In genomic region chr1:134243948-134244914, GRCm38 (mm10) we compare ENCODE assay signal across 9 mouse cellular contexts. TPM values are rescaled to one million over a fixed set of nuclear protein-coding genes. Genes with fewer than 3 reads are reported as not detected.
DNase-seq lines count a peak whose midpoint lies in the region; ATAC-seq and TF ChIP-seq lines count a peak whose summit lies in the region.
"Had no signal": no experiment of that assay in that cellular context is flagged by ENCODE, and none has a peak within 500 bp of the region (broad histone marks: within the 10 kb centered on the region; RNA-seq: fewer than 3 reads in every experiment).

No protein-coding gene starts in this region.

- no peak overlapping the region for H3K9ac ChIP-seq in MEL (ENCODE audit: control insufficient read depth, low read depth, low read length, poor library complexity, severe bottlenecking)
- peak overlapping the region; percentile 33; the same call in 1 of the 2 replicates for H3K9ac ChIP-seq in lung, embryonic 16.5 days (ENCODE audit: low read length)

- peak; percentile 77 for DNase-seq in MEL (ENCODE audit: low read depth, low spot score)
- peak; percentile 95 for DNase-seq in cerebellum, adult 8-10 months
- DNase-seq in hindbrain, embryonic 10.5 days (ENCODE audit: low spot score), result peak; percentile 89
- peak; percentile 93 for DNase-seq in layer of hippocampus, adult 9-11 months
- peak; percentile 73 for DNase-seq in ovary, postnatal 10 days (ENCODE audit: low spot score)
- peak; percentile 55 to 82 for DNase-seq in thymus, postnatal 10 days (ENCODE audit: low spot score in 2 of 2)

- WGBS in hindbrain, embryonic 10.5 days, result 24% methylated on average over 35 of the region's 35 CpGs
- WGBS in lung, embryonic 16.5 days, result 20% methylated on average over 35 of the region's 35 CpGs

- no peaks in the 10 kb centered on the region for H3K36me3 ChIP-seq in MEL (ENCODE audit: control insufficient read depth in 1 of 2, insufficient read depth in 2 of 2, low read length in 2 of 2)
- no peaks in the 10 kb centered on the region for H3K36me3 ChIP-seq in hindbrain, embryonic 10.5 days
- H3K36me3 ChIP-seq in lung, embryonic 16.5 days (ENCODE audit: control insufficient read depth, insufficient read depth, low read length), result no peaks in the 10 kb centered on the region

- no peak for TF ChIP-seq EP300 in MEL (IDR thresholded peaks at IDR 0.05; ENCODE audit: low read depth in 1 of 2, low read length in 2 of 2)

- peak overlapping the region; percentile 47 for H3K4me2 ChIP-seq in lung, embryonic 16.5 days (ENCODE audit: low read depth, low read length)

- H3K4me3 ChIP-seq in MEL (ENCODE audit: control insufficient read depth in 1 of 2, insufficient read depth in 1 of 2, low read depth in 2 of 2, low read length in 2 of 2), result no peak overlapping the region
- H3K4me3 ChIP-seq in hindbrain, embryonic 10.5 days, result peak overlapping the region; percentile 30
- 0 out of 2 replicates have a peak overlapping the region, but pooled peaks have one; percentile 15 for H3K4me3 ChIP-seq in lung, embryonic 16.5 days (ENCODE audit: low read length)

- no peak overlapping the region for H3K27ac ChIP-seq in MEL (ENCODE audit: control insufficient read depth, low read depth, low read length)
- H3K27ac ChIP-seq in hindbrain, embryonic 10.5 days, result peak overlapping the region; percentile 71
- H3K27ac ChIP-seq in lung, embryonic 16.5 days (ENCODE audit: low read length), result 0 out of 2 replicates have a peak overlapping the region, but pooled peaks have one; percentile 28
- H3K27ac ChIP-seq: macrophage had no signal

- H3K9me3 ChIP-seq in MEL (replicated peaks; ENCODE audit: insufficient read depth, low read length), result no peaks in the 10 kb centered on the region
- H3K9me3 ChIP-seq in hindbrain, embryonic 10.5 days, result no peaks in the 10 kb centered on the region
- H3K9me3 ChIP-seq in lung, embryonic 16.5 days (ENCODE audit: control insufficient read depth, low read length), result no peaks in the 10 kb centered on the region

- peak; percentile 94 for TF ChIP-seq RAD21 in MEL (IDR thresholded peaks at IDR 0.05; ENCODE audit: low read depth, low read length)

- ATAC-seq in frontal cortex, adult (ENCODE audit: low TSS enrichment), result peak; percentile 75
- peak; percentile 88 for ATAC-seq in lung, embryonic 16.5 days (ENCODE audit: low read depth)

- H3K79me2 ChIP-seq in MEL (ENCODE audit: control insufficient read depth, insufficient read depth, low read length, poor library complexity), result no peaks in the 10 kb centered on the region

- peak; percentile 68 to 97 (median 93) for TF ChIP-seq CTCF in MEL (IDR thresholded peaks at IDR 0.05 in 2 of 3, conservative IDR thresholded peaks at IDR 0.05 in 1 of 3; ENCODE audit: control insufficient read depth in 1 of 3, insufficient read depth in 1 of 3, low read depth in 2 of 3, low read length in 3 of 3, poor library complexity in 1 of 3, severe bottlenecking in 1 of 3)

- H3K27me3 ChIP-seq in MEL (ENCODE audit: control insufficient read depth in 1 of 2, insufficient read depth in 2 of 2, low read length in 2 of 2), result peaks cover 0 to 2% of the 10 kb centered on the region in 2 experiments; a peak in 2 of 4 replicates
- H3K27me3 ChIP-seq in hindbrain, embryonic 10.5 days (ENCODE audit: insufficient read depth, poor library complexity, severe bottlenecking), result peaks cover 37% of the 10 kb centered on the region
- no peaks in the 10 kb centered on the region for H3K27me3 ChIP-seq in lung, embryonic 16.5 days (ENCODE audit: control insufficient read depth, insufficient read depth, low read depth, low read length)

- TF ChIP-seq POLR2A in MEL (IDR thresholded peaks at IDR 0.05; ENCODE audit: control insufficient read depth in 1 of 2, insufficient read depth in 1 of 2, low read depth in 1 of 2, low read length in 2 of 2, poor library complexity in 1 of 2), result no peak

- peaks cover 0 to 3% of the 10 kb centered on the region in 2 experiments; a peak in 1 of 4 replicates for H3K4me1 ChIP-seq in MEL (ENCODE audit: control insufficient read depth in 1 of 2, insufficient read depth in 2 of 2, low read length in 2 of 2)
- peaks cover 21% of the 10 kb centered on the region for H3K4me1 ChIP-seq in hindbrain, embryonic 10.5 days (replicated peaks)
- peaks cover 4% of the 10 kb centered on the region; the same call in 1 of the 2 replicates for H3K4me1 ChIP-seq in lung, embryonic 16.5 days (replicated peaks; ENCODE audit: control insufficient read depth, insufficient read depth, low read length)

TF ChIP-seq in MEL, 35 proteins besides CTCF, POLR2A, EP300 and RAD21:
- TF ChIP-seq ETS1 (IDR thresholded peaks at IDR 0.05; ENCODE audit: low read depth, low read length) (no peak), CHD1 (IDR thresholded peaks at IDR 0.05; ENCODE audit: low read depth, low read length) (no peak), NRF1 (IDR thresholded peaks at IDR 0.05; ENCODE audit: insufficient read depth, low read depth, low read length, poor library complexity, severe bottlenecking) (no peak), ZC3H11A (IDR thresholded peaks at IDR 0.05; ENCODE audit: low read depth, low read length) (peak; percentile 86), MAFK (IDR thresholded peaks at IDR 0.05; ENCODE audit: borderline replicate concordance, low read depth, low read length) (no peak), NELFE (IDR thresholded peaks at IDR 0.05; ENCODE audit: low read depth, low read length) (no peak), ELF1 (IDR thresholded peaks at IDR 0.05; ENCODE audit: low read depth, low read length) (no peak), ZKSCAN1 (IDR thresholded peaks at IDR 0.05; ENCODE audit: low read depth, low read length) (no peak), BHLHE40 (IDR thresholded peaks at IDR 0.05; ENCODE audit: borderline replicate concordance, low read depth, low read length) (no peak), E2F4 (IDR thresholded peaks at IDR 0.05; ENCODE audit: borderline replicate concordance, low read depth, low read length) (no peak), HCFC1 (IDR thresholded peaks at IDR 0.05; ENCODE audit: low read depth, low read length) (no peak), POLR2AphosphoS5 (IDR thresholded peaks at IDR 0.05; ENCODE audit: borderline replicate concordance, low read depth, low read length) (no peak), MEF2A (IDR thresholded peaks at IDR 0.05; ENCODE audit: extremely low read depth, insufficient replicate concordance, low read depth, low read length, poor library complexity, severe bottlenecking) (no peak), KAT2A (conservative IDR thresholded peaks at IDR 0.05; ENCODE audit: low read depth, low read length) (no peak), MYB (IDR thresholded peaks at IDR 0.05; ENCODE audit: low read depth, low read length) (no peak), SMC3 (IDR thresholded peaks at IDR 0.05; ENCODE audit: low read depth, low read length) (peak; percentile 94), MXI1 (IDR thresholded peaks at IDR 0.05; ENCODE audit: low read depth, low read length) (no peak), USF1 (IDR thresholded peaks at IDR 0.05; ENCODE audit: low read depth, low read length) (0 out of 2 replicates have a peak, but pooled peaks have one; percentile 34), UBTF (IDR thresholded peaks at IDR 0.05; ENCODE audit: borderline replicate concordance, insufficient read depth, low read depth, low read length) (no peak), MAZ (IDR thresholded peaks at IDR 0.05; ENCODE audit: low read depth, low read length) (peak; percentile 60; the same call in 1 of the 2 replicates), TBP (IDR thresholded peaks at IDR 0.05; ENCODE audit: low read depth, low read length) (no peak), ZMIZ1 (IDR thresholded peaks at IDR 0.05; ENCODE audit: low read depth, low read length) (no peak), SIN3A (IDR thresholded peaks at IDR 0.05; ENCODE audit: low read length) (0 out of 2 replicates have a peak, but pooled peaks have one; percentile 21), TAL1 (IDR thresholded peaks at IDR 0.05; ENCODE audit: low read length) (no peak), CHD2 (IDR thresholded peaks at IDR 0.05; ENCODE audit: low read length) (no peak), GABPA (IDR thresholded peaks at IDR 0.05; ENCODE audit: low read depth, low read length) (no peak), RCOR1 (IDR thresholded peaks at IDR 0.05; ENCODE audit: low read depth, low read length) (no peak), USF2 (IDR thresholded peaks at IDR 0.05; ENCODE audit: borderline replicate concordance in 1 of 2, insufficient read depth in 1 of 2, low read depth in 1 of 2, low read length in 2 of 2) (no peak), JUND (IDR thresholded peaks at IDR 0.05; ENCODE audit: low read depth, low read length) (no peak), MYC (IDR thresholded peaks at IDR 0.05; ENCODE audit: low read depth, low read length) (no peak), POLR2AphosphoS2 (IDR thresholded peaks at IDR 0.05; ENCODE audit: low read length) (no peak), GATA1 (IDR thresholded peaks at IDR 0.05; ENCODE audit: low read depth, low read length) (no peak), ZNF384 (IDR thresholded peaks at IDR 0.05; ENCODE audit: low read depth, low read length) (no peak), TCF12 (IDR thresholded peaks at IDR 0.05; ENCODE audit: low read depth, low read length) (no peak), MAX (IDR thresholded peaks at IDR 0.05; ENCODE audit: low read length) (no peak)

RNA-seq across cellular contexts. Expression of gene Adora1, which starts 9.0 kb away (rescaled TPM):
- total RNA-seq in MEL (2012; rRNA removed), result 0.03 TPM in 1 of 2 replicates, not detected in the other
- polyA plus RNA-seq in MEL (2012; ENCODE audit: insufficient read depth in 1 of 2, insufficient read length in 2 of 2, low read depth in 1 of 2, low replicate concordance in 2 of 2, missing spikeins in 1 of 2), result not detected
- 0.37 and 0.46 TPM in 2 replicates for polyA plus RNA-seq in hindbrain, embryonic 10.5 days (2016; fragmentation: Nextera tagmentation; extraction: Ambion mirVana)
- polyA plus RNA-seq in lung, embryonic 16.5 days (2015; fragmentation: Nextera tagmentation; extraction: Ambion mirVana), result 8.4 and 9.0 TPM in 2 replicates
- polyA plus RNA-seq: macrophage had no signal

RNA-seq across cellular contexts. Expression of gene Myog, which starts 45.6 kb away (rescaled TPM):
- total RNA-seq in MEL (2012; rRNA removed), result not detected in 2 replicates
- not detected for polyA plus RNA-seq in MEL (2012; ENCODE audit: insufficient read depth in 1 of 2, insufficient read length in 2 of 2, low read depth in 1 of 2, low replicate concordance in 2 of 2, missing spikeins in 1 of 2)
- polyA plus RNA-seq in hindbrain, embryonic 10.5 days (2016; fragmentation: Nextera tagmentation; extraction: Ambion mirVana), result 0.14 and 0.33 TPM in 2 replicates
- 2.9 and 6.8 TPM in 2 replicates for polyA plus RNA-seq in lung, embryonic 16.5 days (2015; fragmentation: Nextera tagmentation; extraction: Ambion mirVana)
- polyA plus RNA-seq: macrophage had no signal

RNA-seq across cellular contexts. Expression of gene Mybph, which starts 51.0 kb away (rescaled TPM):
- not detected in 2 replicates for total RNA-seq in MEL (2012; rRNA removed)
- polyA plus RNA-seq in MEL (2012; ENCODE audit: insufficient read depth in 1 of 2, insufficient read length in 2 of 2, low read depth in 1 of 2, low replicate concordance in 2 of 2, missing spikeins in 1 of 2), result not detected
- polyA plus RNA-seq in hindbrain, embryonic 10.5 days (2016; fragmentation: Nextera tagmentation; extraction: Ambion mirVana), result 0.21 and 0.39 TPM in 2 replicates
- polyA plus RNA-seq in lung, embryonic 16.5 days (2015; fragmentation: Nextera tagmentation; extraction: Ambion mirVana), result 1.3 and 2.5 TPM in 2 replicates
- polyA plus RNA-seq: macrophage had no signal

Comparison
In these comparisons a context has a peak if more than half of its experiments do, and no peak if none do; other contexts are left out.
1. H3K4me3 ChIP-seq: peak in hindbrain, embryonic 10.5 days (single experiment) and lung, embryonic 16.5 days (single experiment); none in MEL (0 of 2).
2. Peak in every context shown above with its lines, with median percentiles within 50 percentile points of each other: DNase-seq.